Mouse (Mus musculus) midbrain, embryonic 12.5 days (tissue): ENCODE measurements around the gene Naaladl2. TPM values are rescaled to one million over a fixed set of nuclear protein-coding genes. Genes with fewer than 3 reads are reported as not detected.
"Not testable (repeated sequence)": the region's sequence is repeated elsewhere in the genome, so short reads cannot be mapped to it uniquely, and the experiment has no call there.

Source experiments
- ATAC-seq: fragments of 200-750 bp; cut with Nextera tagmentation; 2 replicates; pipeline ENCODE4 v1.8.0; 2017; ENCODE audit warnings: low read depth, moderate TSS enrichment, moderate library complexity; ENCODE audit not compliant: low FRiP score
- H3K27ac ChIP-seq: fragments of 300-500 bp; sonication (generic); replicated peaks from 2 replicates; pipeline ENCODE4 v1.5.1; 2016; ENCODE audit warnings: mild to moderate bottlenecking
- H3K27me3 ChIP-seq: fragments of 300-500 bp; sonication (generic); 2 replicates; pipeline ENCODE4 v1.6.1; 2016; ENCODE audit warnings: mild to moderate bottlenecking
- H3K36me3 ChIP-seq: fragments of 300-500 bp; sonication (generic); 2 replicates; pipeline ENCODE4 v1.6.1; 2016
- H3K4me1 ChIP-seq: fragments of 300-500 bp; sonication (generic); 2 replicates; pipeline ENCODE4 v1.6.1; 2016
- H3K4me2 ChIP-seq: fragments of 300-500 bp; sonication (generic); replicated peaks from 2 replicates; pipeline ENCODE4 v1.6.1; 2016; ENCODE audit warnings: mild to moderate bottlenecking, moderate library complexity
- H3K4me3 ChIP-seq: fragments of 300-500 bp; sonication (generic); 2 replicates; pipeline ENCODE4 v1.5.1; 2016; ENCODE audit warnings: mild to moderate bottlenecking
- H3K9ac ChIP-seq: fragments of 300-500 bp; sonication (generic); replicated peaks from 2 replicates; pipeline ENCODE4 v1.6.1; 2016; ENCODE audit warnings: mild to moderate bottlenecking, moderate library complexity
- H3K9me3 ChIP-seq: fragments of 300-500 bp; sonication (generic); 2 replicates; pipeline ENCODE4 v1.6.1; 2016; ENCODE audit warnings: mild to moderate bottlenecking
- WGBS: fragments of 180-500 bp; shearing (Covaris S2); methylation state at CpG from one replicate; pipeline ENCODE4 v1.1.7; 2016; 5-methylcytosine and 5-hydroxymethylcytosine counted together
- polyA plus RNA-seq: library from polyadenylated mRNA; unstranded; fragments of >200 nt; fragmentation: Nextera tagmentation; extraction: Ambion mirVana; gene quantifications from 2 replicates; pipeline ENCODE4 v1.2.1, GENCODE M21; 2016

Gene Naaladl2
- polyA plus RNA-seq, 1 experiment from 2014 or later, result 1.0 TPM

DNA sequence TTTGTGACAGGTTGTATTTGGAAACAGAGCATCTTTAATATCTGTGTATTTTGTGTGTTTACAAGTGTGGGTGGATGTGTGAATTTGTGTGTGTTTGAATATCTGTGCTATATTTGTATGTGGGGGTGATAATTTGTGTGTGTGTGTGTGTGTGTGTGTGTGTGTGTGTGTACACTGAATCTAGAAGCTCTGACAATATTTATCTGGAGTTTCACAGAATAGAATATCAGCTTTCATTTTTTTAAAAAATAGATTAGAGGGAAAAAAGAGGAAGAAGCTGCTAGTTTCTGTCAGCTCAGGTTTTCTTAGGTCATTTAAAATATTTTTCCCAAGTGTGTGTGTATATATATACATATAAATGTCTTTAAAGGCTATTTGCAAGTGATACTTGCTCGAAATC, 68.3 kb downstream of the Naaladl2 start:
- Histone ChIP-seq H3K27ac (no peak overlapping the region), H3K4me3 (no peak overlapping the region), H3K9ac (no peak overlapping the region), H3K36me3 (no peaks in the 10 kb centered on the region), H3K9me3 (no peaks in the 10 kb centered on the region), H3K27me3 (no peaks in the 10 kb centered on the region), H3K4me2 (no peak overlapping the region), H3K4me1 (peaks cover 4% of the 10 kb centered on the region; the same call in 1 of the 2 replicates)
- no peak for ATAC-seq
- 83% methylated on average over 1 of the region's 1 CpGs for WGBS

DNA sequence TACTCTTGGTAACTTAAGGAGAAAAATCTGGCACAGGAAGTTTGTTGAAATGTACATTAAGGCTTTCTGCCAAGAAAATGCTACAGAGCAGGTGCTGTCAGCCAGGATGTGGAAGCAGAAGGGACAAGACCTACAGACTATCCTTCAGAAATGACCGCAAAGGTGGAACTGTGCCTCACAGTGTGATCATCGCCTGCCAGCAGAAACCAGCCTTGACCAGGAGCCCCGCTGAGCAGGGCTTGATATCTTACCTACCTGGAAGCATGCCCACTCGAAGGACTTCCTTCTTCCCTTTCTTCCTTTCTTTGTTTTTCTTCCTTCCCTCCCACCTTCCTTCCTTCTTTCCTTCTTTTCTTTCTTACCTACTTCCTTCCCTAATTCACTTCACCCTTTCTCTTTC, 69.8 kb downstream of the Naaladl2 start:
- no peak for ATAC-seq

DNA sequence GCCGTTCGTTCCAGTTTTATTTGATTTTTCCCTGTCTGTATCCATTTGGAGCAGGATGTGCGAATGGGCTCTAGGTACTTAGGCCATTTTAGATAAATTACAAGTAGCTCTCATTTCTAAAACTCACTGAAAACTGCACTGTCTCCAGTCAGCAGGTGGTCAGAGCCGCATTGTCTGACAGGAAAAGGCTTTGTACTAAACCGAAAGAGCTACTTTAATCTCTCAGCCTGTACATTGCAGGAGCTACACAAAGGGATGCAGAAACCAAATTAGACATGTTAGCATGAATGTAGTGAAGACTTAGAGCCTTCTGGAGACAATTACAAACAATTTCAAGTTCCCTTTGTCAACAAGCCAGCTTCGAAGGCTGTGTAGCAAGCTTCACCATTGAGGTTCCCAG, 70.2 kb downstream of the Naaladl2 start:
- Histone ChIP-seq H3K4me3 (no peak overlapping the region), H3K36me3 (no peaks in the 10 kb centered on the region), H3K27me3 (no peaks in the 10 kb centered on the region), H3K9me3 (no peaks in the 10 kb centered on the region), H3K9ac (no peak overlapping the region), H3K4me1 (peaks cover 4% of the 10 kb centered on the region; the same call in 1 of the 2 replicates), H3K27ac (no peak overlapping the region), H3K4me2 (no peak overlapping the region)
- no peak for ATAC-seq
- WGBS, result 33% methylated on average over 6 of the region's 6 CpGs

More for the DNA sequence above, 69.8 kb downstream of the Naaladl2 start:
- no peak overlapping the region for H3K4me3 ChIP-seq
- no peaks in the 10 kb centered on the region for H3K36me3 ChIP-seq
- 62% methylated on average over 4 of the region's 4 CpGs for WGBS
- no peak overlapping the region for H3K9ac ChIP-seq
- H3K27ac ChIP-seq, result no peak overlapping the region
- no peaks in the 10 kb centered on the region for H3K9me3 ChIP-seq
- peaks cover 4% of the 10 kb centered on the region; the same call in 1 of the 2 replicates for H3K4me1 ChIP-seq
- H3K4me2 ChIP-seq, result no peak overlapping the region
- no peaks in the 10 kb centered on the region for H3K27me3 ChIP-seq

DNA sequence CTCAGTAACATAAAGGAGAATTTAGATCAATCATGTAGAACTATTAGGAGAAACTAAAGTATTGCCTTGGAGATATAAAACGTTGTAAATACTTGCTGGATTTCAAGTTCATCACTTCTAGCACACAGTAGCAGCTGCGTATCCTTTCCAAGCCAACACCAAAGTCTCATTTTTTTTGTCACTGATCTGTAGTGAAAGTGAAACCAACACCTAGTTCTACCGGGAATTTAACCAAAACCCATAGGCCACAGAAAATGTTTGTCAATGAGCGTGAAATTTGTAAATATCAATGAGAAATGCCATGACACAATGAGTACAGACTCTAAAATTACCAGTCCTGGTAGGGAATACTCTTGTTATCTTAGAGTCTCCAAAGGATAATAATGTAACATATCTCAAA, 80.8 kb downstream of the Naaladl2 start:
- H3K36me3 ChIP-seq, result no peaks in the 10 kb centered on the region
- 91% methylated on average over 4 of the region's 4 CpGs for WGBS
- no peak overlapping the region for H3K4me3 ChIP-seq
- H3K9me3 ChIP-seq, result no peaks in the 10 kb centered on the region
- H3K4me1 ChIP-seq, result no peaks in the 10 kb centered on the region
- H3K27ac ChIP-seq, result no peak overlapping the region
- H3K4me2 ChIP-seq, result no peak overlapping the region
- ATAC-seq, result no peak
- H3K27me3 ChIP-seq, result no peaks in the 10 kb centered on the region
- H3K9ac ChIP-seq, result no peak overlapping the region

DNA sequence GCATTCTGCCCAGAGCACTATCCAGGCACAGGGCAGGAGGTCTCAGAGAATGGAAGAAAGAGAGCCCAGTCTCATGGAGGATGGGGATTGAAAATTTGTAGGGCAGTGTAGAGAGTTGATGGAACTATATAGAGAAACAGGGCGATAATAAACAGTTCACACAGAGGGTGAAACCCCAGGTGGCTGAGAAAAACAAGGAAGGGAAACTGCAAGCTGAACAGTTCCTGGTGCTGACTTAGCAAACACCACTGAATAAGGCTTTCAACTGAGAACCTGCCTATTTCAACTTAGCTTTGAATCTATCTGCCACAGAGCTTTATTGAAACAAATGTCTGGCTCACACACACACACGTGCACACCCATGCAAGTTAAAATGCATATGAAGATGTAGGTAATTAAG, 91.1 kb downstream of the Naaladl2 start:
- Histone ChIP-seq H3K27ac (no peak overlapping the region), H3K36me3 (no peaks in the 10 kb centered on the region), H3K4me2 (no peak overlapping the region), H3K9ac (no peak overlapping the region), H3K4me3 (no peak overlapping the region), H3K27me3 (no peaks in the 10 kb centered on the region), H3K4me1 (no peaks in the 10 kb centered on the region), H3K9me3 (no peaks in the 10 kb centered on the region)
- ATAC-seq, result no peak
- 23% methylated on average over 2 of the region's 2 CpGs for WGBS

DNA sequence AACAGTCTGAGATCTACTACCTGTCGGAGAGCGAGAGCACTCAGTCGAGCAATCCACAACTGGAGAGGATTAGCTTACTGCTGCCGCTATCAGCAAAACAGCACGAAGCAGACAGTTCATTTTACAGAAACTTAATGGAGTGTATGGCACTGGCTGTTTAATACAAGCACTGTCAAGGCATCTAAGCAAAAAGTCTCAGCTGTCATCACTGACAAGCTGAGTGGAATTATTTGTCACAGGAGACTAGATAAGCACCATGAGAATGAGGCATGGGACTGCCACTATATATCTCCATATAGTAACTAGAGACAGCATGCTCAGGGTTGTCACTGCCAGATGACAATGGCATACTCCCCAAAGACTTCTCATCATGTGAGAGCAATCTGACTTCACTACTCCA, 124.1 kb downstream of the Naaladl2 start:
- H3K4me2 ChIP-seq, result no peak overlapping the region
- H3K9ac ChIP-seq, result no peak overlapping the region
- no peaks in the 10 kb centered on the region for H3K27me3 ChIP-seq
- no peaks in the 10 kb centered on the region for H3K36me3 ChIP-seq
- H3K27ac ChIP-seq, result no peak overlapping the region
- H3K4me3 ChIP-seq, result no peak overlapping the region
- no peaks in the 10 kb centered on the region for H3K4me1 ChIP-seq
- no peaks in the 10 kb centered on the region for H3K9me3 ChIP-seq
- no peak for ATAC-seq
- WGBS, result 79% methylated on average over 5 of the region's 5 CpGs

DNA sequence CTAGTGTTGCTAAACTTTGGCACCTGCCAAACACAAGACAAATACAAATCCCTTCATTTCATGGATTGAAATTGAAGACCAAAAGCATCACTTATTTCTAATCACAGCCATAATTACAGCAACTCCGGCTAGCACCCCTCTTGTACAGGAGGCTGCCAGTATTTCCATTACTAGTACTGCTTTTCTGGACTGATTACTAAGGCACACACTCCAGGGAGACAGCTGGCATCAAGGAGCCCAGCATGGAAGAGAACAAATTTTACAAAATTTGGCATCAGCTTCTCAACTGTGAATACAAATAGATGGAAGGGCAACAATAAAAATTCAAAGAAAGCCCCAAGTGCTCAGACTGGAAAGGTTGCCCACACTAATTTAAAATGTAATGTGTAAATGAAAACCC, 133.3 kb downstream of the Naaladl2 start:
- Histone ChIP-seq H3K9me3 (no peaks in the 10 kb centered on the region), H3K9ac (no peak overlapping the region), H3K27me3 (no peaks in the 10 kb centered on the region), H3K4me2 (no peak overlapping the region), H3K36me3 (no peaks in the 10 kb centered on the region), H3K27ac (no peak overlapping the region), H3K4me1 (no peaks in the 10 kb centered on the region), H3K4me3 (no peak overlapping the region)
- no peak for ATAC-seq
- 85% methylated on average over 1 of the region's 1 CpGs for WGBS

DNA sequence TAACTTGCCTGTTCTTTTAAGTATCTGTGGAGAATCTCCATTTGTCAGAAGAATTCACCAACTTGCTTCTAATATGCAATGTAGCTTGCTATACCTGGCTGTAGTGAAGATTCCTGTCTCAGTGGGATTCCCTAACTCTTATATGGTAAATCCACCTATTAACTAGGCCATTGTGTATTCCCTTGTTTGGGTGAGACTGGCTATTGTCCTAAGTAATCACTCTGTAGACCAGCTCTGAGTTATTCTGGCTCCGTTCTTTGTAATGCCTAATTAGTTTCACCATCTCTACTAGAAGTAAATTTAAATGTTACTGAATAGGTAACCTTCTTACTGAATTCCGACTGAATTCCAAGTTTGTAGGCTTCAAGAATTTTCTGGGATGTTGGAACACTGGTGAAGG, 137.3 kb downstream of the Naaladl2 start:
- 42% methylated on average over 2 of the region's 2 CpGs for WGBS
- ATAC-seq, H3K9ac ChIP-seq: not testable (repeated sequence)

DNA sequence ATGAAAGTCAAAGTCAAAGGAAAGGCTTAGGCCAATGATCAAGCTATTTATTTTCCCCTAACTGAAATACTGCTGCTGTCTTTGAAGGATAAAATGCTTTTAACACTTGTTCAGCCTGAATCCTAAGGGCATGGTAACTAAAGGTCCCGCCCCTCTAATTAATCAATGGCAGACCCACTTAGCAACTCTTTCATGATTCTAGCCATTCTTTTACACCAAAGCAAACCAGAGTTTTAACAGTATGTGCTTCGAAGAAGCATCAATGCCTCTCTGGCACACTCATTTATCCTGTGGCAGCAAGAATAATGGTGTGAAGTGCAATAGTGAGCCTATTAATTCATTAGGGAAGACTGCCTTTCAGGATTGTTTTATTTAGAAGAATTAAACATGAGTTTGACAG, 151.5 kb downstream of the Naaladl2 start:
- no peaks in the 10 kb centered on the region for H3K9me3 ChIP-seq
- WGBS, result 55% methylated on average over 2 of the region's 2 CpGs
- no peaks in the 10 kb centered on the region; the same call in 1 of the 2 replicates for H3K4me1 ChIP-seq
- no peaks in the 10 kb centered on the region for H3K36me3 ChIP-seq
- no peak overlapping the region for H3K4me3 ChIP-seq
- H3K27ac ChIP-seq, result no peak overlapping the region
- no peaks in the 10 kb centered on the region for H3K27me3 ChIP-seq
- H3K9ac ChIP-seq, result no peak overlapping the region
- no peak overlapping the region for H3K4me2 ChIP-seq
- peak; percentile 56; the same call in 1 of the 2 replicates for ATAC-seq

More for the DNA sequence above, 137.3 kb downstream of the Naaladl2 start:
- not testable (repeated sequence) for H3K4me1 ChIP-seq, H3K27me3 ChIP-seq, H3K36me3 ChIP-seq, H3K4me2 ChIP-seq, H3K27ac ChIP-seq, H3K4me3 ChIP-seq, H3K9me3 ChIP-seq

DNA sequence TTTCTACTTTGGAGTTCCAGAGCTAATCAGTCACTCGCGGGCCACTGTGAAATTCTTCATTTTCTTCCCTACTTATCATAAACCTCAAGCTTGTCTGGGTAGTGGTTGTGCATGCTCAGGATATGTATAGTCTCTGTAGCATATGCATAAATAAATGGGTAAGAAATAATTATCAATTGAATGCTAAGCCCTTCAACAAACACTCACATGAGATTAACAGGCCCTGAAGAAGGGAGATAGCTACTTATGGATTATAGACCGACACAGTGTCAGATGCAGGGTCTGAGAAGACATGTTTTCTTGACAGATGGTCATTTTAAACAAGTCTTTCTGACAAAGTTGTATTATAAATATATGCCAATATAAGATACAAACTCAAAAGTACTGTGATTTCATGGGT, 152.0 kb downstream of the Naaladl2 start:
- Histone ChIP-seq H3K9ac (no peak overlapping the region), H3K4me1 (no peaks in the 10 kb centered on the region; the same call in 1 of the 2 replicates), H3K36me3 (no peaks in the 10 kb centered on the region), H3K4me3 (no peak overlapping the region), H3K9me3 (no peaks in the 10 kb centered on the region), H3K27ac (no peak overlapping the region), H3K4me2 (no peak overlapping the region), H3K27me3 (no peaks in the 10 kb centered on the region)
- WGBS, result 49% methylated on average over 3 of the region's 3 CpGs
- ATAC-seq, result peak; percentile 81

DNA sequence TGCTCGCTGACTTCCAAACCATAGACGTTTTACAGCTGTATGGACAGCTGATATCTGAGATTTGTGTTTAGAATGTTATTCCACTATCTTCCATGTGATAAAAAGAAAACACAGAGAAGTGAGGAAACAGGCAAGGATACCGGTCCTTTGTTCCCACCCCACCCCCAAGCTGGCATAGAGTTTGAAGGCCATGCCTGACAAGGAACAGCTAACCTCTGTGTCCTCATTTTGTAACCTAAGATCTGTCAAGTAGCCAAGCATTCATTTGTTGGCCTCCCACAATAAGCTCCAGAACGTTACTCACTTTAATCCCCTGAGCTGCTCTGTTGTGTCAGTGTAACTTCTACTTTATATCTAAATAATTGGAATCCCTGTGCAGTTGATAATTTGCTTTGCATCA, 161.9 kb downstream of the Naaladl2 start:
- Histone ChIP-seq H3K36me3 (no peaks in the 10 kb centered on the region), H3K9me3 (no peaks in the 10 kb centered on the region), H3K4me1 (no peaks in the 10 kb centered on the region), H3K4me2 (no peak overlapping the region), H3K27ac (no peak overlapping the region), H3K9ac (no peak overlapping the region), H3K27me3 (no peaks in the 10 kb centered on the region), H3K4me3 (no peak overlapping the region)
- WGBS, result 66% methylated on average over 4 of the region's 4 CpGs
- ATAC-seq, result no peak

DNA sequence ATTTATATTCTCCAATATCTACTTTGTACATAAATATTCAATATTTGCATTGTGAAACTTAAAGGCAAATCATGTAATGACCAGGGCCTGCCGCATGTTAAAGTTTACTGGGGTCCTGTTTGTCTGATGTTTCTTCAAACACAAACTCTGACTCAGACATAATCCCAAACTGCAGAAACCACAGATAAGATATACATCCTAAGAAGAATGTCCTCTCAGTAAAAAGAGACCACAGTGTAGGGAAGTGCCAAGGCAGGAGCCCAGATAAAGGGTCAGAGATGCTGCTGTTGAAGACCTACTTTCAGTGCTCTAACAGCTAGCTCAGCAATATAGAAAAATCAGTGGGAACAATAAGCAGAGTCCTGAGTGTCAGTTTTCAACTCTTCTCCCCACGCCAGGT, 201.9 kb downstream of the Naaladl2 start:
- Histone ChIP-seq H3K9me3 (no peaks in the 10 kb centered on the region), H3K4me1 (no peaks in the 10 kb centered on the region), H3K27ac (no peak overlapping the region), H3K36me3 (no peaks in the 10 kb centered on the region), H3K4me3 (no peak overlapping the region), H3K27me3 (no peaks in the 10 kb centered on the region), H3K9ac (no peak overlapping the region), H3K4me2 (no peak overlapping the region)
- no peak for ATAC-seq
- WGBS, result 90% methylated on average over 2 of the region's 2 CpGs

DNA sequence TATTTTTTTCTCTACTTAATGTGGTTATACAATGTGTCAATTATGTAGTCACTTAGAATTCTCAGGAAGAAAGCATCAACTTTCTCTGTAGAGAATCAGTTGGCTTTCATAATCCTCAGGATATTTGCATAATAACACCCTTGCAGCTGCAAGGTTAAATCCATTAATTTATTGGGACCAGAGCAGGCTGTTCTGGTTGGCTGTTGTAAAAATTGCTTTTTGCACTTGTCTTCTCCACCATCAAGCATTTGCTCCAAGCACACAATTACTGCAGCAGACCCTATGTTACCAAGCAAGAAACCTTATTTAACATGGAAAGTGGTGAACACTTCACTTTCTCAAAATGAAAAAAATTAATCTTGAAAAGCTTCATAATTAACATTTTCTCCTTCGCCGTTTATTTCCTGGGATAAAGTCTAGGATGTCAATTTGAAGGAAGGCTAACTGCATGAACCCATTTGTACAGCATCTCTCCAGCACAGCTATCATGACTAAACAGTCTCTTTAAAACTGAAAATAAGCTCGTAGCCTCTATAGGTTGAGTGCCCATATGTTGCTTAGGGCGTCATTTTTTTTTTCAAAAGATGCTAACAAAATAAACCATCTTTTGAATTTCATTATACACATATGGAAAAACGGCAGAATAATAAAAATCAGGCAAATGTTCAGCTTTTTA, 205.4 kb downstream of the Naaladl2 start:
- ATAC-seq, result peak; percentile 87
- WGBS, result 73% methylated on average over 5 of the region's 5 CpGs

More for the DNA sequence above, 205.4 kb downstream of the Naaladl2 start:
- Histone ChIP-seq H3K36me3 (no peaks in the 10 kb centered on the region), H3K4me3 (no peak overlapping the region), H3K27ac (no peak overlapping the region), H3K9me3 (no peaks in the 10 kb centered on the region), H3K4me1 (no peaks in the 10 kb centered on the region), H3K27me3 (no peaks in the 10 kb centered on the region), H3K4me2 (no peak overlapping the region), H3K9ac (no peak overlapping the region)
